Mouse (Mus musculus): ENCODE measurements around the gene Plch2.
"Not testable (repeated sequence)": the region's sequence is repeated elsewhere in the genome, so short reads cannot be mapped to it uniquely, and the experiment has no call there.

The Plch2 gene

GRCm38 (mm10) chr4:155056724-155057123, at the start of gene Plch2:
Gene Plch2 (minus strand): TSS chr4:155056784.
- DNase-seq (ENCODE audit: low spot score in 2 of 2) = no peak

GRCm38 (mm10) chr4:155098572-155098971, 42.0 kb upstream of the Plch2 start:
- no peak for DNase-seq (ENCODE audit: low spot score in 2 of 2)

- no peak for DNase-seq (ENCODE audit: low spot score in 2 of 2)
These were observed 40.9 kb upstream of the Plch2 start for GRCm38 (mm10) chr4:155097452-155097851.

GRCm38 (mm10) chr4:155095967-155096366, 39.4 kb upstream of the Plch2 start:
- DNase-seq (ENCODE audit: low spot score in 2 of 2) = no peak

GRCm38 (mm10) chr4:155095238-155095900, 38.8 kb upstream of the Plch2 start:
- DNase-seq (ENCODE audit: low spot score in 2 of 2) = peak; percentile 75 to 91

GRCm38 (mm10) chr4:155094565-155094964, 38.0 kb upstream of the Plch2 start:
- DNase-seq (ENCODE audit: low spot score in 2 of 2) = peak; percentile 54 to 84

GRCm38 (mm10) chr4:155093431-155094149, 37.0 kb upstream of the Plch2 start:
- no peak for DNase-seq (ENCODE audit: low spot score in 2 of 2)

- DNase-seq (ENCODE audit: low spot score in 2 of 2) = no peak
These were observed 36.3 kb upstream of the Plch2 start for GRCm38 (mm10) chr4:155092718-155093430.

GRCm38 (mm10) chr4:155090688-155091449, 34.3 kb upstream of the Plch2 start:
- no peak for DNase-seq (ENCODE audit: low spot score in 2 of 2)

GRCm38 (mm10) chr4:155090147-155090546, 33.6 kb upstream of the Plch2 start:
- DNase-seq (ENCODE audit: low spot score in 2 of 2) = no peak

- no peak for DNase-seq (ENCODE audit: low spot score in 2 of 2)
These were observed 32.7 kb upstream of the Plch2 start for GRCm38 (mm10) chr4:155089241-155089640.

GRCm38 (mm10) chr4:155086108-155087024, 29.8 kb upstream of the Plch2 start, which contains the start of the genes Rer1 and Morn1:
Gene Rer1 (minus strand): TSS chr4:155086382.
Gene Morn1 (plus strand): TSS chr4:155086577.
- peak; percentile 98 to 99 for DNase-seq (ENCODE audit: low spot score in 2 of 2)

GRCm38 (mm10) chr4:155085206-155086107, 28.9 kb upstream of the Plch2 start:
- no peak for DNase-seq (ENCODE audit: low spot score in 2 of 2)

- DNase-seq (ENCODE audit: low spot score in 2 of 2) = no peak
These were observed 27.8 kb upstream of the Plch2 start for GRCm38 (mm10) chr4:155084351-155084750.

- no peak for DNase-seq (ENCODE audit: low spot score in 2 of 2)
These were observed 27.0 kb upstream of the Plch2 start for GRCm38 (mm10) chr4:155083553-155083952.

GRCm38 (mm10) chr4:155079666-155080065, 23.1 kb upstream of the Plch2 start:
- DNase-seq (ENCODE audit: low spot score in 2 of 2) = no peak

- DNase-seq (ENCODE audit: low spot score in 2 of 2) = not testable (repeated sequence)
These were observed 22.2 kb upstream of the Plch2 start for GRCm38 (mm10) chr4:155078808-155079207.

- no peak for DNase-seq (ENCODE audit: low spot score in 2 of 2)
These were observed 20.1 kb upstream of the Plch2 start for GRCm38 (mm10) chr4:155076677-155077076.

- DNase-seq (ENCODE audit: low spot score in 2 of 2) = no peak
These were observed 19.2 kb upstream of the Plch2 start for GRCm38 (mm10) chr4:155075813-155076212.

GRCm38 (mm10) chr4:155075137-155075536, 18.6 kb upstream of the Plch2 start:
- DNase-seq (ENCODE audit: low spot score in 2 of 2) = no peak

Measured in spleen, postnatal 4 days (tissue).